Mouse (Mus musculus) myocyte (in vitro differentiated cells): ENCODE data around the gene Hhat.

ENCODE experiments used
- CEBPB ChIP-seq: IDR thresholded peaks from 2 replicates; pipeline ENCODE4 v1.6.1; 2011; ENCODE audit warnings: mild to moderate bottlenecking, moderate library complexity; ENCODE audit not compliant: poor library complexity, insufficient read depth, severe bottlenecking
- MAX ChIP-seq: IDR thresholded peaks from one replicate; pipeline ENCODE4 v1.6.1; 2011; ENCODE audit warnings: low read depth, mild to moderate bottlenecking, control low read depth
- POLR2A ChIP-seq: IDR thresholded peaks from one replicate; pipeline ENCODE4 v1.6.1; 2011; ENCODE audit warnings: low read depth, mild to moderate bottlenecking, control low read depth, moderate library complexity; ENCODE audit not compliant: insufficient read length
- TCF12 ChIP-seq: IDR thresholded peaks from one replicate; pipeline ENCODE4 v1.6.1; 2011; ENCODE audit warnings: mild to moderate bottlenecking, control low read depth; ENCODE audit not compliant: poor library complexity, insufficient read depth, severe bottlenecking
- USF1 ChIP-seq: IDR thresholded peaks from one replicate; pipeline ENCODE4 v1.6.1; 2011; ENCODE audit warnings: low read depth, mild to moderate bottlenecking, control low read depth, moderate library complexity

DNA sequence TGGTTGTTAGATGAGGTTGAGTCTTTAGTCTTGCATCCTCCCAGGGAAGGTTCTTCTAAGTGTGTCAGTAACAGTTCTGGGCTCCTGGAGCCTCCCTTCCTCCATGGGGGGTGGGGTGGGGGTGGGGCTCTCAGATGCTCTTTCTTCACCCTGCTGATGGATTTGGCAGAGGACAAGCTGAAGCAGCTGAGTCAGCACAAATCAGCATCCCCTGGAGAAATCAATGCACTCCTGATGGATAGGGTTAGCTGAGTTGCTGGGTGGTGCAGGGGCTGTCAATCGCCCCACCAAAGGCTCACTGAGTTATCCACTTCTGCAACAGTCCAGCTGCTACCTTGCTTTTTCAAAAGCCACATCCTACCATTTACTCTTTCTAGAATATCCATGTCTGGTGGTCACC, 251.3 kb downstream of the Hhat start:
- TF ChIP-seq TCF12 (no peak), POLR2A (no peak), USF1 (no peak), MAX (no peak), CEBPB (no peak)
